ENCODE assay signal across 20 mouse cellular contexts in the genomic region with DNA sequence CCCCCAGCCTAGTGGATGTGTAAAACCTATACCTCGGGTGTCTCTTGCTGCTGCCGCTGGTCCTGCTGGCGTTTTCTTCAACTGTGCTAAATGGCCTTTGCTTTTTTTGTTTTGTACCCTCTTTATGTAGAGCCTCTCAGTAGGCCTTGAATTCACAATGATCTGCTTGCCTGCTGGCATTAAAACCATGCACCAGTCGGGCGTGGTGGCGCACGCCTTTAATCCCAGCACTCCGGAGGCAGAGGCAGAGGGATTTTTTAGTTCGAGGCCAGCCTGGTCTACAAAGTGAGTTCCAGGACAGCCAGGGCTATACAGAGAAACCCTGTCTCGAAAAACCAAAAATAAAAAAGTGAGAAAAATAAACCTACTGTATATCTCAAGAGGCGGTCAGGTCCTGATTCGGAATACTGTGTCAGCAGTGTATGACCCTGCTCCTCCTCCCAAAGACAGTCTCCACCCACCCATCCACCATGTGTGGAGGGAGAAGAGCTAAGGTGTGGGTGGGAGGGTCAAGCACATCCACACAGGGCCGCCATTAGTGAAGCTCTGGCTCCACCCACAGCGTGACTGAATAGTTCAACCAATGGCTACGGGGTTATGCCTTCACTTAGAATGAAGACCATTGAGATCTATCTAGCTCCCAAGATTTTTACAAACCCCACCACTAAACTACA. TPM values are rescaled to one million over a fixed set of nuclear protein-coding genes. Genes with fewer than 3 reads are reported as not detected.
DNase-seq lines count a peak whose midpoint lies in the region; TF ChIP-seq lines count a peak whose summit lies in the region.
"Had no signal": no experiment of that assay in that cellular context is flagged by ENCODE, and none has a peak within 500 bp of the region (broad histone marks: within the 10 kb centered on the region; RNA-seq: fewer than 3 reads in every experiment).

No protein-coding gene starts in this region.

- no peak for TF ChIP-seq CTCF in spleen, adult 2 months (IDR thresholded peaks at IDR 0.05; ENCODE audit: extremely low read depth, insufficient read depth, insufficient read length, insufficient replicate concordance)
- TF ChIP-seq CTCF in E14TG2a.4 (conservative IDR thresholded peaks at IDR 0.05; ENCODE audit: low read length), result no peak

- no peak for TF ChIP-seq POLR2A in spleen, adult 2 months (IDR thresholded peaks at IDR 0.05; ENCODE audit: low read depth, low read length)

- no peaks in the 10 kb centered on the region for H3K9me3 ChIP-seq in E14TG2a.4 (ENCODE audit: low read length)
- H3K9me3 ChIP-seq: embryonic facial prominence, embryonic 15.5 days; forebrain, embryonic 10.5 days; G1E; heart, embryonic 12.5 days; hindbrain, embryonic 10.5 days had no signal

- H3K36me3 ChIP-seq in spleen, adult 2 months (ENCODE audit: control insufficient read depth, insufficient read depth, low read length), result no peaks in the 10 kb centered on the region
- peaks cover 4% of the 10 kb centered on the region; the same call in 1 of the 2 replicates for H3K36me3 ChIP-seq in E14TG2a.4 (ENCODE audit: insufficient read depth, low read length)
- H3K36me3 ChIP-seq in splenic B cell, adult 2 months (ENCODE audit: control insufficient read depth, insufficient read depth, low read length, poor library complexity, severe bottlenecking), result no peaks in the 10 kb centered on the region
- H3K36me3 ChIP-seq: embryonic facial prominence, embryonic 15.5 days; forebrain, embryonic 10.5 days; heart, embryonic 12.5 days; hindbrain, embryonic 10.5 days had no signal

- H3K27me3 ChIP-seq in spleen, adult 2 months (ENCODE audit: control insufficient read depth, insufficient read depth, low read length), result no peaks in the 10 kb centered on the region
- no peaks in the 10 kb centered on the region for H3K27me3 ChIP-seq in E14TG2a.4 (ENCODE audit: insufficient read depth, low read length)
- no peaks in the 10 kb centered on the region for H3K27me3 ChIP-seq in splenic B cell, adult 2 months (ENCODE audit: control insufficient read depth, insufficient read depth, low read length, poor library complexity, severe bottlenecking)
- H3K27me3 ChIP-seq: embryonic facial prominence, embryonic 15.5 days had no signal

- 90% methylated on average over 15 of the region's 15 CpGs for WGBS in spleen, adult 2 months

- DNase-seq in spleen, adult 2 months (ENCODE audit: low read depth in 1 of 2, low spot score in 2 of 2), result no peak
- no peak for DNase-seq in spleen, postnatal 10 days (ENCODE audit: low spot score in 2 of 2)
- peak; percentile 98 for DNase-seq in R1 (ENCODE audit: low read depth, low spot score)
- peak; percentile 19 for DNase-seq in splenic B cell, adult 2 months (ENCODE audit: low read depth, low spot score)
- no peak for DNase-seq in adrenal gland, postnatal 36 days
- no peak for DNase-seq in left cerebral cortex, adult 11 months (ENCODE audit: low spot score)
- DNase-seq: adrenal gland, adult 8-10 months; cerebellum, adult 11 months; cerebellum, adult 8-10 months; cerebellum, postnatal 14 days; embryo, embryonic 11 days; gastrocnemius, adult 2 months; gastrocnemius, postnatal 25 days had no signal

- H3K27ac ChIP-seq in spleen, adult 2 months (ENCODE audit: insufficient read depth, low read length), result 0 out of 2 replicates have a peak overlapping the region, but pooled peaks have one; percentile 67
- H3K27ac ChIP-seq: embryonic facial prominence, embryonic 15.5 days; forebrain, embryonic 10.5 days; gastrocnemius, adult 2 months; hindbrain, embryonic 10.5 days had no signal

- H3K4me3 ChIP-seq in spleen, adult 2 months (ENCODE audit: extremely low read depth, insufficient read depth, insufficient read length), result no peak overlapping the region
- H3K4me3 ChIP-seq in E14TG2a.4 (replicated peaks; ENCODE audit: low read length), result peak overlapping the region; percentile 76
- H3K4me3 ChIP-seq: embryonic facial prominence, embryonic 15.5 days; erythroblast, embryonic 14.5 days; forebrain, embryonic 10.5 days; gastrocnemius, adult 2 months; heart, embryonic 12.5 days; hindbrain, embryonic 10.5 days had no signal

- H3K4me1 ChIP-seq in spleen, adult 2 months (ENCODE audit: control insufficient read depth, insufficient read depth, insufficient read length), result peaks cover 12% of the 10 kb centered on the region; the same call in 1 of the 2 replicates
- H3K4me1 ChIP-seq in E14TG2a.4 (replicated peaks; ENCODE audit: low read depth, low read length), result peaks cover 47% of the 10 kb centered on the region

RNA-seq across cellular contexts. Expression of a gene that starts 2.2 kb away (rescaled TPM):
- polyA plus RNA-seq in spleen, adult 2 months (2012; rRNA removed), result 48.8 and 50.5 TPM in 2 replicates
- total RNA-seq in adrenal gland, postnatal 36 days (2021), result 10 to 100 TPM; 20.5 to 22.7 TPM

Comparison
In these comparisons a context has a peak if more than half of its experiments do, and no peak if none do; other contexts are left out.
1. DNase-seq: peak in R1 (single experiment) and splenic B cell, adult 2 months (single experiment); none in spleen, adult 2 months (0 of 2), spleen, postnatal 10 days (0 of 2), adrenal gland, postnatal 36 days (0 of 2) and left cerebral cortex, adult 11 months (single experiment).